Mouse (Mus musculus) bone marrow macrophage, adult 2 months (primary cell): ENCODE measurements around the gene Hoxb3.

Source experiments
- CTCF ChIP-seq: IDR thresholded peaks from 2 replicates; pipeline ENCODE4 v1.5.1; 2012; ENCODE audit warnings: low read depth, mild to moderate bottlenecking, low read length, moderate library complexity
- POLR2A ChIP-seq: IDR thresholded peaks from 2 replicates; pipeline ENCODE4 v1.6.1; 2012; ENCODE audit warnings: mild to moderate bottlenecking, low read depth, low read length, borderline replicate concordance

DNA sequence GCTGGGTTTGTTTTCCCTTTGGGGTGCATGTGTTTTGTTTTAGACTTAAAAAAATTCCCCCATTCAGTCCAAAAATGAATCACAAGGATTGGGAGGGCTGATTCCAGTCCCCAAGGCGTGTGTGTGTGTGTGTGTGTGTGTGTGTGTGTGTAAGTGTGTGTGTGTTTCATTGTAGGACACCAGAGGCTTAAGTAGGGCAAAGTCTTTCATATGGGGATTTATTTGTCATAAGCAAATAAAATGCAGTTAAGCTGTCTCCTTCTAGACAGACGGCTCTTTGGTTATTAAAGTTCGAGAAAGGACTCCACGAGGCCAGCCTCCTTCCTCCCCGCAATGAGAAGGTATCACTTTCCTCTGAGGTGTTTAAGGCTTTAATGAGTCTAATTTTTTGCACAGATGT lies 1.3 kb upstream of the Hoxb3 start:
- TF ChIP-seq POLR2A (no peak), CTCF (no peak)
